Mouse (Mus musculus) testis, postnatal 14 days (tissue): ENCODE results near the gene Ifitm10.
"Not testable (repeated sequence)": the region's sequence is repeated elsewhere in the genome, so short reads cannot be mapped to it uniquely, and the experiment has no call there.

ENCODE experiments used
- DNase-seq: peaks from one replicate; pipeline ENCODE4 v3.0.0; 2021; ENCODE audit warnings: low spot score

The Ifitm10 gene

GRCm38 (mm10) chr7:142373641-142374412 is at the start of gene Ifitm10:
Ifitm10 (minus strand) TSS chr7:142373753.
- DNase-seq: no peak

GRCm38 (mm10) chr7:142421826-142422225 is 48.3 kb upstream of the Ifitm10 start:
- DNase-seq: no peak

- DNase-seq: no peak
Measured at GRCm38 (mm10) chr7:142419887-142420286, 46.3 kb upstream of the Ifitm10 start.

GRCm38 (mm10) chr7:142418679-142419078 is 45.1 kb upstream of the Ifitm10 start:
- DNase-seq: no peak

- no peak for DNase-seq
Measured at GRCm38 (mm10) chr7:142418027-142418426, 44.5 kb upstream of the Ifitm10 start.

- DNase-seq: no peak
Measured at GRCm38 (mm10) chr7:142416225-142416624, 42.7 kb upstream of the Ifitm10 start.

GRCm38 (mm10) chr7:142415314-142415713 is 41.8 kb upstream of the Ifitm10 start:
- no peak for DNase-seq

GRCm38 (mm10) chr7:142413285-142413684 is 39.7 kb upstream of the Ifitm10 start:
- no peak for DNase-seq

- no peak for DNase-seq
Measured at GRCm38 (mm10) chr7:142409603-142410002, 36.0 kb upstream of the Ifitm10 start.

- no peak for DNase-seq
Measured at GRCm38 (mm10) chr7:142408686-142409085, 35.1 kb upstream of the Ifitm10 start.

GRCm38 (mm10) chr7:142407935-142408334 is 34.4 kb upstream of the Ifitm10 start:
- no peak for DNase-seq

GRCm38 (mm10) chr7:142405134-142405533 is 31.6 kb upstream of the Ifitm10 start:
- DNase-seq: not testable (repeated sequence)

- DNase-seq: no peak
Measured at GRCm38 (mm10) chr7:142403591-142403990, 30.0 kb upstream of the Ifitm10 start.

- DNase-seq: no peak
Measured at GRCm38 (mm10) chr7:142400750-142401142, 27.2 kb upstream of the Ifitm10 start.

GRCm38 (mm10) chr7:142400112-142400749 is 26.7 kb upstream of the Ifitm10 start:
- DNase-seq: no peak

- no peak for DNase-seq
Measured at GRCm38 (mm10) chr7:142399250-142399649, 25.7 kb upstream of the Ifitm10 start.

- DNase-seq: no peak
Measured at GRCm38 (mm10) chr7:142398052-142398451, 24.5 kb upstream of the Ifitm10 start.

GRCm38 (mm10) chr7:142396611-142397010 is 23.1 kb upstream of the Ifitm10 start:
- no peak for DNase-seq

GRCm38 (mm10) chr7:142395472-142395871 is 21.9 kb upstream of the Ifitm10 start:
- no peak for DNase-seq

- no peak for DNase-seq
Measured at GRCm38 (mm10) chr7:142394261-142395190, 21.0 kb upstream of the Ifitm10 start.

- DNase-seq: no peak
Measured at GRCm38 (mm10) chr7:142393191-142393590, 19.6 kb upstream of the Ifitm10 start.

GRCm38 (mm10) chr7:142391609-142392008 is 18.1 kb upstream of the Ifitm10 start:
- no peak for DNase-seq
